Comparison of ENCODE assay signal across 9 mouse cellular contexts in the genomic region with DNA sequence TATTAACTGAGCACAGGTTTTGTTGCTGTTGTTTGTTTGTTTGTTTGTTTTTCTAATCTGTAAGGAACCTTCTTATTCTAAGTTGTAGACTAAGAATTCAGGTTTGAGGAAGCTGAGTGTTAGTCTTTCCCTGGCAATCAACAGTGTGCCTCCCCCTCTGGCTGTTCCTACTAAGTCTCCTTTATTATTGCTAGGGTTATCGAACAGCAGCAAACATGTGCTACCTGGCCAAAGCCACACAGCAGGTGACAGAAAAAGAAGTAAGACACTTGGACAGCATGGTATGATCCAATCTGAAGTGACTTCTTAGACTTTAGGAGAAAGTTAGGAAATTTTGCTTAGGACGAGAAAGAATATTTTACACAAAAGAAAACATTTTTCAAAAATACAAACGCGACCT.
DNase-seq lines count a peak whose midpoint lies in the region; ATAC-seq lines count a peak whose summit lies in the region.
"Had no signal": no experiment of that assay in that cellular context is flagged by ENCODE, and none has a peak within 500 bp of the region (broad histone marks: within the 10 kb centered on the region; RNA-seq: fewer than 3 reads in every experiment).

No protein-coding gene starts in this region.

- WGBS in hindbrain, embryonic 10.5 days: 61% methylated on average over 4 of the region's 4 CpGs
- 47% methylated on average over 4 of the region's 4 CpGs for WGBS in hindbrain, embryonic 13.5 days
- WGBS in neural tube, embryonic 12.5 days: 68% methylated on average over 4 of the region's 4 CpGs
- WGBS in limb, embryonic 11.5 days: 63% methylated on average over 4 of the region's 4 CpGs
- WGBS in neural tube, embryonic 15.5 days: 53% methylated on average over 4 of the region's 4 CpGs

- H3K36me3 ChIP-seq in hindbrain, embryonic 10.5 days: no peaks in the 10 kb centered on the region
- H3K36me3 ChIP-seq in hindbrain, embryonic 13.5 days: no peaks in the 10 kb centered on the region
- H3K36me3 ChIP-seq in neural tube, embryonic 12.5 days: no peaks in the 10 kb centered on the region
- no peaks in the 10 kb centered on the region for H3K36me3 ChIP-seq in limb, embryonic 11.5 days (ENCODE audit: control insufficient read depth, insufficient read depth, low read length)
- H3K36me3 ChIP-seq in neural tube, embryonic 15.5 days: no peaks in the 10 kb centered on the region

- H3K9me3 ChIP-seq in hindbrain, embryonic 10.5 days: no peaks in the 10 kb centered on the region
- H3K9me3 ChIP-seq in hindbrain, embryonic 13.5 days: no peaks in the 10 kb centered on the region
- no peaks in the 10 kb centered on the region for H3K9me3 ChIP-seq in neural tube, embryonic 12.5 days
- no peaks in the 10 kb centered on the region for H3K9me3 ChIP-seq in limb, embryonic 11.5 days (ENCODE audit: control insufficient read depth, low read length)
- H3K9me3 ChIP-seq in neural tube, embryonic 15.5 days (replicated peaks): no peaks in the 10 kb centered on the region

- no peak overlapping the region; the same call in 1 of the 2 replicates for H3K4me2 ChIP-seq in hindbrain, embryonic 13.5 days
- peak overlapping the region; percentile 40 for H3K4me2 ChIP-seq in neural tube, embryonic 12.5 days (replicated peaks)
- H3K4me2 ChIP-seq in limb, embryonic 11.5 days (ENCODE audit: low read depth, severe bottlenecking): no peak overlapping the region
- peak overlapping the region; percentile 45 for H3K4me2 ChIP-seq in neural tube, embryonic 15.5 days

- peaks cover 20% of the 10 kb centered on the region; the same call in 1 of the 2 replicates for H3K4me1 ChIP-seq in hindbrain, embryonic 10.5 days (replicated peaks)
- H3K4me1 ChIP-seq in hindbrain, embryonic 13.5 days (replicated peaks): peaks cover 11% of the 10 kb centered on the region
- no peaks in the 10 kb centered on the region for H3K4me1 ChIP-seq in neural tube, embryonic 12.5 days
- peaks cover 3% of the 10 kb centered on the region; the same call in 1 of the 2 replicates for H3K4me1 ChIP-seq in limb, embryonic 11.5 days (ENCODE audit: control insufficient read depth, insufficient read depth, low read length)
- peaks cover 9% of the 10 kb centered on the region for H3K4me1 ChIP-seq in neural tube, embryonic 15.5 days

- no peak overlapping the region for H3K9ac ChIP-seq in hindbrain, embryonic 13.5 days
- H3K9ac ChIP-seq in neural tube, embryonic 12.5 days: no peak overlapping the region
- H3K9ac ChIP-seq in limb, embryonic 11.5 days (ENCODE audit: low read length): no peak overlapping the region
- H3K9ac ChIP-seq in neural tube, embryonic 15.5 days (replicated peaks): no peak overlapping the region

- H3K4me3 ChIP-seq in hindbrain, embryonic 10.5 days: peak overlapping the region; percentile 23
- no peak overlapping the region for H3K4me3 ChIP-seq in hindbrain, embryonic 13.5 days
- no peak overlapping the region for H3K4me3 ChIP-seq in neural tube, embryonic 12.5 days
- H3K4me3 ChIP-seq in limb, embryonic 11.5 days (ENCODE audit: low read depth, low read length): no peak overlapping the region
- H3K4me3 ChIP-seq in neural tube, embryonic 15.5 days (replicated peaks): no peak overlapping the region

- DNase-seq in hindbrain, embryonic 10.5 days (ENCODE audit: low spot score): no peak
- DNase-seq in neural tube, embryonic 10.5 days (ENCODE audit: extremely low spot score, low spot score): no peak
- no peak for DNase-seq in limb, embryonic 11.5 days (ENCODE audit: low spot score)
- DNase-seq in T-cell, adult 2 months (ENCODE audit: low spot score): no peak
- no peak for DNase-seq in spleen, postnatal 36 days (ENCODE audit: low spot score in 2 of 2)
- DNase-seq: B cell, adult 2 months had no signal

- ATAC-seq in hindbrain, embryonic 13.5 days (ENCODE audit: low FRiP score): no peak
- ATAC-seq in neural tube, embryonic 12.5 days (ENCODE audit: low FRiP score, low read depth): peak; percentile 61; the same call in 1 of the 2 replicates
- ATAC-seq in limb, embryonic 11.5 days (ENCODE audit: insufficient number of reproducible peaks, low FRiP score, low TSS enrichment, low read depth): peak; percentile 31; the same call in 1 of the 2 replicates
- ATAC-seq in neural tube, embryonic 15.5 days (ENCODE audit: low FRiP score): no peak; the same call in 1 of the 2 replicates

- H3K27me3 ChIP-seq in hindbrain, embryonic 10.5 days (ENCODE audit: insufficient read depth, poor library complexity, severe bottlenecking): peaks cover 86% of the 10 kb centered on the region
- H3K27me3 ChIP-seq in hindbrain, embryonic 13.5 days: peaks cover 84% of the 10 kb centered on the region
- H3K27me3 ChIP-seq in neural tube, embryonic 12.5 days (replicated peaks): peaks cover 65% of the 10 kb centered on the region
- no peaks in the 10 kb centered on the region for H3K27me3 ChIP-seq in limb, embryonic 11.5 days (ENCODE audit: control insufficient read depth, insufficient read depth, low read length)
- peaks cover 59% of the 10 kb centered on the region for H3K27me3 ChIP-seq in neural tube, embryonic 15.5 days (replicated peaks)

- no peak overlapping the region; the same call in 1 of the 2 replicates for H3K27ac ChIP-seq in hindbrain, embryonic 10.5 days
- no peak overlapping the region for H3K27ac ChIP-seq in hindbrain, embryonic 13.5 days
- no peak overlapping the region for H3K27ac ChIP-seq in neural tube, embryonic 12.5 days
- H3K27ac ChIP-seq in limb, embryonic 11.5 days (replicated peaks; ENCODE audit: low read depth, low read length): no peak overlapping the region
- no peak overlapping the region for H3K27ac ChIP-seq in neural tube, embryonic 15.5 days (replicated peaks)

Comparison
In these comparisons a context has a peak if more than half of its experiments do, and no peak if none do; other contexts are left out.
1. ATAC-seq: peak in neural tube, embryonic 12.5 days (single experiment) and limb, embryonic 11.5 days (single experiment); none in hindbrain, embryonic 13.5 days (single experiment) and neural tube, embryonic 15.5 days (single experiment).
2. H3K4me2 ChIP-seq: peak in neural tube, embryonic 12.5 days (single experiment) and neural tube, embryonic 15.5 days (single experiment); none in hindbrain, embryonic 13.5 days (single experiment) and limb, embryonic 11.5 days (single experiment).